Mouse (Mus musculus) forebrain, embryonic 16.5 days (tissue): ENCODE data around the gene Skp2. TPM values are rescaled to one million over a fixed set of nuclear protein-coding genes. Genes with fewer than 3 reads are reported as not detected.

Experiments
- ATAC-seq: fragments of 200-750 bp; cut with Nextera tagmentation; 2 replicates; pipeline ENCODE4 v1.8.0; 2017; ENCODE audit warnings: mild to moderate bottlenecking, moderate library complexity
- H3K27ac ChIP-seq: fragments of 300-500 bp; sonication (generic); 2 replicates; pipeline ENCODE4 v1.5.1; 2014; ENCODE audit warnings: low read length, control low read depth
- H3K27me3 ChIP-seq: fragments of 300-500 bp; sonication (generic); replicated peaks from 2 replicates; pipeline ENCODE4 v1.6.1; 2014; ENCODE audit warnings: low read length; ENCODE audit not compliant: control insufficient read depth, insufficient read depth
- H3K36me3 ChIP-seq: fragments of 300-500 bp; sonication (generic); 2 replicates; pipeline ENCODE4 v1.6.1; 2014; ENCODE audit not compliant: control insufficient read depth, insufficient read depth
- H3K4me1 ChIP-seq: fragments of 300-500 bp; sonication (generic); replicated peaks from 2 replicates; pipeline ENCODE4 v1.6.1; 2014; ENCODE audit warnings: low read length; ENCODE audit not compliant: control insufficient read depth, insufficient read depth
- H3K4me2 ChIP-seq: fragments of 300-500 bp; sonication (generic); 2 replicates; pipeline ENCODE4 v1.6.1; 2014; ENCODE audit warnings: mild to moderate bottlenecking, low read length, control low read depth
- H3K4me3 ChIP-seq: fragments of 300-500 bp; sonication (generic); replicated peaks from 2 replicates; pipeline ENCODE4 v1.5.1; 2014; ENCODE audit warnings: mild to moderate bottlenecking, low read length, control low read depth
- H3K9ac ChIP-seq: fragments of 300-500 bp; sonication (generic); replicated peaks from 2 replicates; pipeline ENCODE4 v1.6.1; 2014; ENCODE audit warnings: low read depth, low read length, control low read depth
- H3K9me3 ChIP-seq: fragments of 300-500 bp; sonication (generic); 2 replicates; pipeline ENCODE4 v1.6.1; 2016; ENCODE audit warnings: low read length; ENCODE audit not compliant: control insufficient read depth
- WGBS: fragments of 180-500 bp; shearing (Covaris S2); extraction: QIAGEN DNeasy Blood & Tissue Kit; methylation state at CpG from one replicate; pipeline ENCODE4 v1.1.7; 2014; 5-methylcytosine and 5-hydroxymethylcytosine counted together
- polyA plus RNA-seq: library from polyadenylated mRNA; unstranded; fragments of >200 nt; fragmentation: Nextera tagmentation; extraction: Ambion mirVana; gene quantifications from 2 replicates; pipeline ENCODE4 v1.2.1, GENCODE M21; 2015

The Skp2 gene
- polyA plus RNA-seq, 1 experiment from 2014 or later, result 35.0 TPM

GRCm38 (mm10) chr15:9072630-9073029 lies 82.6 kb downstream of the Skp2 start:
- no peak overlapping the region for H3K27ac ChIP-seq
- H3K36me3 ChIP-seq, result no peaks in the 10 kb centered on the region
- H3K4me1 ChIP-seq, result peaks cover 24% of the 10 kb centered on the region
- ATAC-seq, result no peak
- WGBS, result 22% methylated on average over 5 of the region's 5 CpGs
- H3K4me3 ChIP-seq, result peak overlapping the region; percentile 97
- H3K27me3 ChIP-seq, result no peaks in the 10 kb centered on the region
- H3K9ac ChIP-seq, result no peak overlapping the region
- no peaks in the 10 kb centered on the region for H3K9me3 ChIP-seq
- H3K4me2 ChIP-seq, result peak overlapping the region; percentile 89

DNA sequence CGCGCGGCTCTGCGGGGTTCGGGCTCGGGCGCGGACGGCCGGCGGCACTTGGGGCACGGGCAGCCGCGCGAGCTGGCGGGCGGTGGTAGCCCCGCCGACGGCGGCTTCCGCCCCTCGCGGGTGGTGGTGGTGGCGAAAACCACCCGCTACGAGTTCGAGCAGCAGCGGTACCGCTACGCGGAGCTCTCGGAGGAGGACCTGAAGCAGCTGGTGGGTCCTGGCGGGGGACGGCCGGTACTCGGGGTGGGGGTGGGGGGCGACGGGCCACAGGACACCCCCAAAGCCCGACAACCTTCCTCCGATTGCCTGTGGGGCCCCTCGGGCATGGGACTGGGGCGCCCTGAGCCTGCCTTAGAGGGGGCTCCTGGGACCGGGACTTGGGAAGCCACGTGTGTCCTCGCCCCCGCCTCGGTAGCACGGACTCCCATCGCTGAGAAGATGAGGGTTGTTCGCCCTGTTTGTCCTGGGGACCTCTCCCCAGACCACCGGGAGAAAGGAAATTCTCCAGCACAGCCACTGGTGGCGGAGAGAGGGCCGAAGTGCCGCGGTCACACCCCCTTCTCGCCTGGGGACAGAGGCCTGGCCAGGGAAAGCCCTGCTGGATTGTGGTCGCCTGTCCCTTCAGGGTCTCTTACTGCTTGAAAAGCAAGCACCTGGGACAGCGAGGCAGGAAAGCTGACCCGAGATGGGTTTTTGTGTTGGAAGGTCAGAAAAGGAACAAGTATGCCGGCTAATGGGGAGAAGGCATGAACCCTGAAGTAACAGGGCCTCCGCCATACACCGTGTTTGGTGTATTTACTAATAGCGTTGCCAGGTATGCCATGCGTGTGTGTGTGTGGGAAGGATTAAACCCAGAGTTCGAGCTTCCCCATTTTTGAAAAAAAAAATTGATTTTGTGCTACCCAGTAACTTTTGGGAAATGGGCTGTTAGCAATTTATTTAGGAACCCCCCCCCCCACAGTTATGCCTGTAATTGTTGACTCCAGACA lies 83.4 kb downstream of the Skp2 start:
- peak overlapping the region; percentile 81 for H3K27ac ChIP-seq
- peak overlapping the region; percentile 89 for H3K4me2 ChIP-seq
- ATAC-seq, result peak; percentile 59
- H3K27me3 ChIP-seq, result no peaks in the 10 kb centered on the region
- no peaks in the 10 kb centered on the region for H3K36me3 ChIP-seq
- H3K4me3 ChIP-seq, result peak overlapping the region; percentile 97
- peaks cover 24% of the 10 kb centered on the region for H3K4me1 ChIP-seq
- under 1% methylated on average over 59 of the region's 66 CpGs for WGBS
- no peaks in the 10 kb centered on the region for H3K9me3 ChIP-seq
- peak overlapping the region; percentile 91 for H3K9ac ChIP-seq

DNA sequence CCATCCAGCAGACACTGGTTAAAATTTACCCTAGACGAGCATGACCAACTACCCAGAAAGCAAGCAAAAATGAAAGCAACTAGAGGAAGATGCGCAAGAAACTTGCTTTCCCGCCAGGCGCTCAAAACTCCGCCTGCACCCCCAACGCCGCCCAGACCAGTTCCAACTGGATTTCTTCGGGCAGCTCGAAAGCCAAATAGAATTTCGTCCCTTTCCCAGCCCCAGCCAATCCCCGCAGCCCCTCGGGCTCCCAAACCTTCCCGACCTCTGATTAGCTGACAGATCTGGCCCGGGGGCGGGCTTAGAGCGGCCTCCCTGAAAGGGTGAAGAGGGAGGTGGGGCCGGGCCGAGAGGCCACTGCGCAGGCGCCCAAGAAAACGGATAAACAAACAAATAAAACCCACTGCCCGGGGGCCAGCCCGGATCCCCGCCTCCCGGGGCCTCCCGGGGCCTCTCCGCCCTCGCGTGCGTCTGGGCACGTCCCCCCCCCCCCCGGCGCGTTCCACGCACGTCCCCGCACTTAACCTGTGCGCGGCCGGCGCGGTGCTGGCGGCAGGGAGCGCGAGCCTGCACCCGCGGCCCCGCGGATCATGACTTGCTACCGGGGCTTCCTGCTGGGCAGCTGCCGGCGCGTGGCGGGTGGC lies 84.2 kb downstream of the Skp2 start, which contains the start of gene Nadk2:
TSS of gene Nadk2 (plus strand) at position 349 of the 644 bp plus-strand sequence.
- Histone ChIP-seq H3K9me3 (no peaks in the 10 kb centered on the region), H3K27ac (peak within 1 kb of the TSS; percentile 81), H3K4me1 (peaks cover 24% of the 10 kb centered on the region), H3K27me3 (no peaks in the 10 kb centered on the region), H3K4me3 (peak within 1 kb of the TSS; percentile 97), H3K4me2 (peak within 1 kb of the TSS; percentile 89), H3K36me3 (no peaks in the 10 kb centered on the region), H3K9ac (peak within 1 kb of the TSS; percentile 91)
- WGBS, result under 1% methylated on average over 32 of the region's 54 CpGs
- ATAC-seq, result peak; percentile 99

GRCm38 (mm10) chr15:9070353-9070752 lies 84.9 kb downstream of the Skp2 start:
- no peak overlapping the region for H3K27ac ChIP-seq

DNA sequence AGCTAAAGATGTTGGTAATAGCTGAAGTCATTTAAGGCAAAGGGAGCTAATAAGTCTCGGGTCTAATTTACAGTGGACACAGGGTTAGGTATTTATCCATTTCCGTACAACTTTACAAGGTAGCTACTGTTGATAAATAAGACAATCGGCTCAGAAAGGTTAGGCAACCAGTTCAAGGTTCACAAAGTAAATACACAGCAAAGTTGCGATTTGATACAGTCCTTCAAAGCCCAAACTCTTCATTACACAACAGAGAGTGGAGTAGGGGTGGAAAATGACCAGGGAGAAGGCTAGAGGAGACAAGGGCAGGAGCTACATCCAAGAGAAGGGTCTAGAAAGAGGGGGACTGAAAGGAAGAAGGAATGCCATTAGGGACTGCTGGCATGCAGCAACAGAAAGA lies 86.3 kb downstream of the Skp2 start:
- H3K36me3 ChIP-seq, result no peaks in the 10 kb centered on the region
- no peaks in the 10 kb centered on the region for H3K27me3 ChIP-seq
- no peak overlapping the region for H3K27ac ChIP-seq
- H3K4me1 ChIP-seq, result peaks cover 19% of the 10 kb centered on the region
- H3K4me2 ChIP-seq, result no peak overlapping the region
- no peak for ATAC-seq
- H3K4me3 ChIP-seq, result no peak overlapping the region
- H3K9me3 ChIP-seq, result no peaks in the 10 kb centered on the region
- 91% methylated on average over 4 of the region's 4 CpGs for WGBS
- H3K9ac ChIP-seq, result no peak overlapping the region

More at GRCm38 (mm10) chr15:9070353-9070752, 84.9 kb downstream of the Skp2 start:
- Histone ChIP-seq H3K9me3 (no peaks in the 10 kb centered on the region), H3K4me3 (peak overlapping the region; percentile 97), H3K4me2 (peak overlapping the region; percentile 61), H3K4me1 (peaks cover 23% of the 10 kb centered on the region), H3K27me3 (no peaks in the 10 kb centered on the region), H3K36me3 (no peaks in the 10 kb centered on the region), H3K9ac (peak overlapping the region; percentile 91)
- 0% methylated on average over 3 of the region's 3 CpGs for WGBS
- no peak; the same call in 1 of the 2 replicates for ATAC-seq

Other genes starting within 250 kb of the Skp2 start
- 8.0 and 10.0 TPM in 2 replicates for gene Ranbp3l, start 187.5 kb downstream of the Skp2 start, polyA plus RNA-seq
- gene Nadk2, start 84.2 kb downstream of the Skp2 start, polyA plus RNA-seq, result 22.7 and 26.1 TPM in 2 replicates
- 4.2 and 4.5 TPM in 2 replicates for gene Lmbrd2, start 14.9 kb downstream of the Skp2 start, polyA plus RNA-seq
- gene Ugt3a1, start 121.5 kb upstream of the Skp2 start, polyA plus RNA-seq, result not detected in 2 replicates
- gene Ugt3a2, start 180.1 kb upstream of the Skp2 start, polyA plus RNA-seq, result not detected in 2 replicates